Mouse (Mus musculus) Patski (cell line): ENCODE results near the gene Cldn10. TPM values are rescaled to one million over a fixed set of nuclear protein-coding genes. Genes with fewer than 3 reads are reported as not detected.
A peak's percentile ranks its signal among the peaks of the same experiment; 100 is the strongest.
"Not testable (repeated sequence)": the region's sequence is repeated elsewhere in the genome, so short reads cannot be mapped to it uniquely, and the experiment has no call there.

Experiments used
- ATAC-seq: fragments of 100-300 bp; one replicate; pipeline ENCODE4 v1.8.0; 2021
- CTCF ChIA-PET: fragments of 350-600 bp; sonication (Branson Sonifier 250); formaldehyde crosslinking; loops from one replicate; lab custom pipeline; 2022; ENCODE audit warnings: inconsistent platforms; lab: Charles Lee
- POLR2A ChIA-PET: fragments of 350-600 bp; sonication (Branson Sonifier 250); formaldehyde crosslinking; loops from one replicate; lab custom pipeline; 2022; ENCODE audit warnings: antibody characterized with exemption, inconsistent platforms; lab: Charles Lee
- DNase-seq: peaks from one replicate; pipeline ENCODE4 v3.0.0-alpha.2; 2011; ENCODE audit warnings: low read depth, low spot score
- H3K27me3 ChIP-seq: fragments of 371-371 bp; one replicate; pipeline ENCODE4 v1.5.1; 2021
- CTCF ChIP-seq: fragments of 100-300 bp; IDR thresholded peaks from one replicate; pipeline ENCODE4 v1.5.1; 2021
- in situ Hi-C: fragments of 300-500 bp; cut with MboI; formaldehyde crosslinking; loops from 3 replicates; pipeline ENCODE4 v1.11.1; 2018; ENCODE audit warnings: low pct_unique_long_range_greater_than_20kb, mixed read lengths
- polyA plus RNA-seq: library from polyadenylated mRNA; unstranded; gene quantifications from one replicate; pipeline ENCODE4 v1.2.3, GENCODE M21; 2021

Gene Cldn10
- polyA plus RNA-seq = not detected

DNA sequence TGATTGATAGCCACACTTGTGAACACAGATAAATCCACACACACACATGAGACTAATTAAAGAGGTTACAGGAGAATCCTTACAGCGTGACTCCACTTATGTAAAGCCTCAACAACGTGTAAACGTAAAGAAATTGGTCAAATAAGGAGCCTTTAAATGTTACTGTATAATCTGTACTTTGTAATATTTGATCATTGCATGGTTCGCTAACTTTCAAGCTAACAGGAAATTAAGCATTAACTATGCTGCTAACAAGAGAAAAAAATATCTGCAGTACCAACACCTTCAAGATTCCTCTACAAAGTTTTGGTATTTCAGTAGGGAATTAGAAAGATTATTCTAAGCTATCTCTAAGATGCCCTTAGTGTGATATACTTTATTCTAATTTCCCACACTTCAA, at the start of gene Cldn10:
Gene Cldn10 (plus strand): TSS at position 288 of the 400 bp plus-strand sequence.
- H3K27me3 ChIP-seq = peaks cover 4% of the 10 kb centered on the region
- ChIA-PET CTCF (no interaction called here), POLR2A (no interaction called here)
- ATAC-seq (no peak), DNase-seq (no peak)
- in situ Hi-C loops = no loop called here
- TF ChIP-seq CTCF = no peak

DNA sequence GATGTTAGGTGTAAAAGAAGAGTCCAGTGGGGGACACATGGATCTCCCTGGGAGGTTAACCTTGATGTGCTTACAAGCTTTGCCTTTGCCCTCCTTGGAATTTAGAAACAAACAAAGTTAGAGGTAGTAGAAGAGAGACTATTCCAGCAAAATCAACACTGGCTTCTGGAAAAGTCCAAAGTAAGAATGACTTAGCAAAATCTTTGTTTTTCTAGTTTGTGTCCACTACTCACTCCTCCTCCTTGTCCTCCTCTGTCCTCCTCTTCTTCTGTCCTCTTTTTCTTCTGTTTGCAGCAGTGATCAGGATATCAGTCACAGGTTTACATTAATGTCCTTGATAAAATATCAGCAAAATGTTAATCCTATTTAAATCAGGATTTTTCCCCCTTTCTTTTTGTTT, 45.9 kb upstream of the Cldn10 start:
- ChIA-PET CTCF (no interaction called here), POLR2A (no interaction called here)
- TF ChIP-seq CTCF = no peak
- no peaks in the 10 kb centered on the region for H3K27me3 ChIP-seq
- in situ Hi-C loops = no loop called here
- ATAC-seq (no peak), DNase-seq (no peak)

DNA sequence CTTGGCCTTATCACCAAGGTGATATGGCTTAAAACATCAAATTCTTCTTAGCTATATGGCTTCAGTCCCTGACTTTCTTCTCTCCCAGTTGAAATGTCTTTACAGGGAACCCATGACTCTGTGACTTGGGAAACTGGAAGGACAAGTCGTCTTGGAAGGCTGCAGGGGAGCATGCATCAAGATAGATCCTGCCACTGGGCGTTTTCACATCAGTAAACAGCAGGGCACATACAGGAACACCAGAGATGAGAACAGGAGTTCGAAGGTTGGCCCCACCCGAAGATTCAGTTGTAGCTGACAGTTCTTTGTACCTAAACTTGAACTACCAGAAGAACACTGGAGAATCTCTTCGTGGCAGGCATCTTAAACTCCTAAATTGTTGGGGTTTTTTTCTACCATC, 44.8 kb upstream of the Cldn10 start:
- H3K27me3 ChIP-seq = no peaks in the 10 kb centered on the region
- ATAC-seq (no peak), DNase-seq (no peak)
- ChIA-PET CTCF (interaction anchor here (1.2 to 1.8 kb wide), 4 partner anchors 9 to 19 kb away, joined by 3 to 5 read pairs (median 5); no protein-coding TSS in a partner anchor), POLR2A (no interaction called here)
- in situ Hi-C loops = no loop called here
- no peak for TF ChIP-seq CTCF

DNA sequence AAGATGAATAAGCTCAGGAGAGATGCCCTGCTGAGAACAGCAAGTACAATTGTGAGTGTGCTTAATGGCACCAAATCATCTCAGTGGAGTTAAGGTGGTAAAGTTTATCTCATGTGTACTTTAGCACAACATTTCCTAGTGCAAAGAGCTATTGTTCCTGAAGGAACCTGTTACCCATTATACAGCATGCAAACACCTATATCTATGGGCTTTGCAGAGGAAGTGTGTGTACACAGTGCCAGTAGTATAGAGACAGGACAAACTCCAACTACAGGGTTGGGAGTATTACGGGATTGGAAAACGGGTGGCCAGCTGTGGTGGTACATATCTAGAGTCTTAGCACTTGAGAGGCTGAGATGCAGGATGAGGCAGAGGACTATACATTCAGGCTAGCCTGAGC, 38.6 kb upstream of the Cldn10 start:
- ATAC-seq (no peak), DNase-seq (no peak)
- in situ Hi-C loops = no loop called here
- ChIA-PET POLR2A (no interaction called here), CTCF (no interaction called here)
- TF ChIP-seq CTCF = no peak
- no peaks in the 10 kb centered on the region for H3K27me3 ChIP-seq

DNA sequence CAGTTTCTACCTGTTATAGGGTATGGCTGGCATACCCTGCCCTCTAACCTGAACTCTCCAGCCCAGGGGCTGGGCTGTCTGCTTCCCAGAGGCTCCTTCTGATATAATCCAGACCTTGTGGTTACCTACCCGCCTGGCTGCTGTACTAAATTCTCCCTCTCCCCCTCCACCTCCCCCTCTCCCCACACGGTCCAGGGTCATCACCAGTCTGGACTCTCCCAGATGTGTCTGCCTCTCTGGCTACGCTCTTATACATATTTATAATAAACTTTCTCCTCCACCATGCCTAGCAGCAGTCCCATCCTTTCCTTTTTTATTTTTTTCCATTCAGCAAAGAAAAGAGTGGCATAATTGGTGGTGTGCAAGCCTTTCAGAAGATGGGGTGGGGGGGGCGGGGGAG, 38.0 kb upstream of the Cldn10 start:
- H3K27me3 ChIP-seq = no peaks in the 10 kb centered on the region
- DNase-seq (no peak), ATAC-seq (no peak)
- in situ Hi-C loops = no loop called here
- POLR2A ChIA-PET = no interaction called here
- CTCF ChIA-PET = no interaction called here
- TF ChIP-seq CTCF = no peak

DNA sequence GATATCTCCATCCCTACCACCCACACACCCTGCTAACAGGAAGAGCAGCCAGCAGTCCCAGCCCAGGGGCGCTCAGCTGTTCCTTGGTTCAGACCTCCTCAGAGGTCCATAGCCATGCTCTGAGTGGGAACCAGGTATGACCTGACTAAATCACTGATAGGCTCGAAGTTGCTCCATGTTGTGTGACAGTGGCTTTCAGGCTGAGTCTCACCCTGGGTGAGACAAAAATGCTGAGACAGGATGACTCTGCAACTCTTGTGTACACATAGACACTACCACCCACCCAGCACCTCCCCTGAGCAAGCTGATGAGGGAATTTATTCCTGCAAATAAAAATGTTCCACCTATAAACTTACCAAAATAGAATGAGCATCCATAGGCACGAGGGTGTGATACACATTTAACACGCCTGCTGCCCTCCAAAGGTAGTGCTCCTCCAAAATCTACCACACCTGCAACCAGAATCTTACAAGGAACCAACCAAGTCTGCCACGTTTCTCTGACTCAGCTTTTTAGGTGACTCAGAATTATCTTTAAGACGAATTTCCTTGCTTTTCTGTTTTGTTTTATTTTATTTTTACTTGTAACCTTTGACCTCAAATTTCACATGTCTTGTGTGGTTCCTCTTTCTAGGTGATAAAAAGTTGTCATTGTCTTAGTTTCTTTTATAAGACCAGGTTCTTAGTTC, 37.1 kb upstream of the Cldn10 start:
- TF ChIP-seq CTCF = no peak
- no peak for DNase-seq
- peak; percentile 8 for ATAC-seq
- in situ Hi-C loops = no loop called here
- CTCF ChIA-PET = interaction anchor here (1.4 kb wide), 2 partner anchors 13 to 37 kb away, joined by 3 read pairs; no protein-coding TSS in a partner anchor
- POLR2A ChIA-PET = no interaction called here
- no peaks in the 10 kb centered on the region for H3K27me3 ChIP-seq

DNA sequence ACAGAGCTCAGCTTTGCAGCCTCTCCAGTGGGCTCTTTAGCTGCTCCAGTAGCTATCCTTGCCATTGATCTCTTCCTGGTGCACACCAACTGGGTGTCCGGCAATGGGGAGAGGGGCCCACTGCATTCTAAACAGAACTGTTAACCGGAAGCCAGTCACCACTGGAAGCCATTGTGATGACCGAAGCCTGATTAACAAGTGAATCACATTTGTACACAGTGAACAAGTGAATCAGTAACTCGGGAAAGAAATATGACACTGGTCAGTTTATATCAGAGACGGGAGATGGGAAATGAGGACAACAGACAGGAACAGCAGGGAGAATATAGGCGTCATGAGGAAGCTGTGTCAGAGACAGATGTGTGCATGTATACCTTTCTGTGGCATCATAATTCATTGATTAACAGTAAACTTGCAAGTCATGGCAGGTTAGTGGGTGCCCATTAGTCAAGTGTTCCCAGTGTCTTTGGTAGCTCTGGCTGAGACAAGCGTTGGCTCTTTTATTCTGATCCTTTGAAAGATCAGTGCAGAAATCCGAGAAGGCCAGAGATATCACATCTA, 36.4 kb upstream of the Cldn10 start:
- in situ Hi-C loops = no loop called here
- no peak for TF ChIP-seq CTCF
- peak; percentile 62 for ATAC-seq
- H3K27me3 ChIP-seq = no peaks in the 10 kb centered on the region
- ChIA-PET CTCF (interaction anchor here (1.4 to 1.9 kb wide), 4 partner anchors 8 to 38 kb away, joined by 3 to 7 read pairs (median 4); no protein-coding TSS in a partner anchor), POLR2A (interaction anchor here (0.7 kb wide), 1 partner anchor 1338 kb away, joined by 3 read pairs; no protein-coding TSS in a partner anchor)
- no peak for DNase-seq

DNA sequence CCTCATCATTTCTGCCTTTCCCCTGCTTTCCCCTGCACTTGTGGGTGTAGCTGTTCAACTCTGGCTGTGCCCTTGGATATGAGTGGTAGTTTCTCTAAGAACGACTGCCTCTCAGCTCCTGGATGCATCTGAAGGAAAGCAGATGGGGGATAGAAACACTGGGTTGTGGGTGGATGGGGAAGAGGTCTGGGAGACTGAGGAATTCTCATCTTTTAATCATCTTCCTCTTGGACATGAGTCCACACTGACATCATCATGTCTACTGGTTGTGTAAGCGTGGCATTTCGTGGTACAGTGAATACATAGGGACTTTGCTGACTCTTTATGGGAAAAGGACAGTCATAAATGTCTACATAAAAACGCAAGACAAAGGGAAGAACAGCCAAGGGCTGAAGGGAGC, 31.7 kb upstream of the Cldn10 start:
- no peak for ATAC-seq
- no peaks in the 10 kb centered on the region for H3K27me3 ChIP-seq
- no peak for TF ChIP-seq CTCF
- in situ Hi-C loops = no loop called here
- CTCF ChIA-PET = interaction anchor here (0.7 to 1.7 kb wide), 4 partner anchors 12 to 47 kb away, joined by 3 to 6 read pairs (median 3); no protein-coding TSS in a partner anchor
- POLR2A ChIA-PET = interaction anchor here (0.5 to 0.6 kb wide), 2 partner anchors 22 to 149 kb away, joined by 3 to 4 read pairs; no protein-coding TSS in a partner anchor
- DNase-seq = no peak

DNA sequence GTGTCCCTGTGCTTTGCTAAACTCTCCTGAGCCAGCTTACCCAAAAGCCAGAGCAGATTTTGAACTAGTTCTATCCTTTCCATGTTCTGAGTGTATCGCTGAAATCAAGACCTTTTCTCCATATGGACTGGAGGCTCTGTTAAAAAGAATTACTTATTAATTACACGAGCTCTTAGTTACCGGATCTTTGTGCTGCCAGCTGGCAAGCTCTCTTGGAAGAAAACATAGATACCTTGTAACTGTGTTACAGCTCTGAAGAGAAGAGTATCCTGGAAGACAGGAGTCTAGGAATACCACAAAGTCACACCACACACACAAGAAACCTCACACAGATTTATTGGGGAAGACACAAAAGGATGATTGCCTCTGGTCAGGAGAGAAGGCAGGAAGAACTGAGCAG, 31.1 kb upstream of the Cldn10 start:
- H3K27me3 ChIP-seq = no peaks in the 10 kb centered on the region
- ATAC-seq (no peak), DNase-seq (no peak)
- ChIA-PET POLR2A (no interaction called here), CTCF (interaction anchor here (1.2 to 1.7 kb wide), 3 partner anchors 13 to 47 kb away, joined by 3 to 6 read pairs (median 3); no protein-coding TSS in a partner anchor)
- in situ Hi-C loops = no loop called here
- no peak for TF ChIP-seq CTCF

DNA sequence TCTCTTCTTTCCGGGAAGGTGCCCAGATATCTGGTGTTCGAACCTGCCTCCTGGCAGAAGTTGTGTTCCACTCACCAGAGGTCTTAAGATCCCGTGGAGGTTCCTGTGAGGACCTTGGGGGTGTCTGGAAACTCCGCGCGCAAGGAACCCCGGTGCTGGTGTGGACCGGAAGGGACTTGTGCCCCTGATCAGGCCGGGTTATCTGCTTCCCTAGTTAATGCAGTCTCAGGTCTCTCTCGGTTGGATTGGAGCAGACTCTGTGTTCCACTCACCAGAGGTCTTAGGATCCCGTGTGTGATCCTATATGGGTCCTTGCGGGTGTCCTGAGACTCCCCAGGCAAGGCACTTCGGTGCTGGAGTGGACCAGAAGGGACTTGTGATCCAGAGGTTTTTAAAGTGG, 24.3 kb upstream of the Cldn10 start:
- in situ Hi-C loops, ATAC-seq, POLR2A ChIA-PET, DNase-seq, H3K27me3 ChIP-seq: not testable (repeated sequence)
- CTCF ChIA-PET = interaction anchor here (0.9 to 1.2 kb wide), 2 partner anchors 46 to 68 kb away, joined by 3 to 4 read pairs; no protein-coding TSS in a partner anchor
